Mouse (Mus musculus) G1E (cell line): ENCODE results near the gene Tas2r138. TPM values are rescaled to one million over a fixed set of nuclear protein-coding genes. Genes with fewer than 3 reads are reported as not detected.

ENCODE experiments used
- ATAC-seq: 2 replicates; pipeline ENCODE4 v1.8.0; 2016; ENCODE audit warnings: mild to moderate bottlenecking; ENCODE audit not compliant: insufficient number of reproducible peaks, poor library complexity, low FRiP score, severe bottlenecking; ENCODE audit errors: extremely low read depth
- DNase-seq: peaks from one replicate; pipeline ENCODE4 v3.0.0; 2012; ENCODE audit warnings: low spot score
- H3K27me3 ChIP-seq: 2 replicates; pipeline ENCODE4 v1.6.1; 2012; ENCODE audit warnings: mild to moderate bottlenecking, low read length, inconsistent platforms; ENCODE audit not compliant: insufficient read depth
- H3K36me3 ChIP-seq: replicated peaks from 2 replicates; pipeline ENCODE3; 2012; ENCODE audit warnings: mild to moderate bottlenecking, inconsistent platforms
- H3K4me1 ChIP-seq: 2 replicates; pipeline ENCODE4 v1.6.1; 2012; ENCODE audit warnings: low read depth, low read length, inconsistent platforms, mixed read lengths; ENCODE audit not compliant: insufficient read depth
- H3K4me3 ChIP-seq: 2 replicates; pipeline ENCODE4 v1.5.1; 2012; ENCODE audit warnings: low read depth, mild to moderate bottlenecking, inconsistent platforms, low read length, moderate library complexity, mixed read lengths
- H3K9me3 ChIP-seq: replicated peaks from 2 replicates; pipeline ENCODE4 v1.6.1; 2012; ENCODE audit warnings: inconsistent platforms
- CTCF ChIP-seq: IDR thresholded peaks from 2 replicates; pipeline ENCODE4 v1.5.1; 2012; ENCODE audit warnings: low read depth, low read length, inconsistent platforms, mixed read lengths
- GATA1 ChIP-seq: IDR thresholded peaks from 2 replicates; pipeline ENCODE4 v1.6.1; 2012; ENCODE audit warnings: borderline replicate concordance, low read length, inconsistent platforms, mixed read lengths
- GATA2 ChIP-seq: IDR thresholded peaks from 2 replicates; pipeline ENCODE4 v1.6.1; 2012; ENCODE audit warnings: low read depth, low read length, inconsistent platforms, borderline replicate concordance
- POLR2AphosphoS5 ChIP-seq: IDR thresholded peaks from 2 replicates; pipeline ENCODE4 v1.6.1; 2012; ENCODE audit warnings: low read depth, low read length, inconsistent platforms; ENCODE audit not compliant: insufficient replicate concordance
- TAL1 ChIP-seq: conservative IDR thresholded peaks from 2 replicates; pipeline ENCODE4 v1.6.1; 2012; ENCODE audit warnings: low read depth, low read length, inconsistent platforms, mixed read lengths
- polyA plus RNA-seq: library from polyadenylated mRNA; stranded (reverse); fragments of >175 nt; gene quantifications from 2 replicates; pipeline ENCODE4 v1.2.3, GENCODE M21; 2012
- total RNA-seq, 2 experiments: library from RNA; stranded (forward) in 1 of 2; stranded (reverse) in 1 of 2; fragments of 200-1000 nt in 1 of 2; fragments of >200 nt in 1 of 2; fragmentation: Nextera tagmentation in 1 of 2; gene quantifications; 2 replicates each; pipeline ENCODE4 v1.2.3; 2014 to 2017

Tas2r138 gene
- total and polyA plus RNA-seq, 3 experiments, result not detected

- H3K9me3 ChIP-seq, result no peaks in the 10 kb centered on the region
- H3K4me1 ChIP-seq, result no peaks in the 10 kb centered on the region
- H3K36me3 ChIP-seq, result no peaks in the 10 kb centered on the region
- no peak overlapping the region for H3K4me3 ChIP-seq
- H3K27me3 ChIP-seq, result no peaks in the 10 kb centered on the region
- ATAC-seq (no peak), DNase-seq (no peak)
- TF ChIP-seq GATA2 (no peak), GATA1 (no peak), TAL1 (no peak), CTCF (no peak), POLR2AphosphoS5 (no peak)
Observed at GRCm38 (mm10) chr6:40594804-40595550, 18.1 kb downstream of the Tas2r138 start.

- TF ChIP-seq CTCF, result no peak
- no peak for TF ChIP-seq GATA1
- no peak for TF ChIP-seq GATA2
- TF ChIP-seq TAL1, result no peak
- TF ChIP-seq POLR2AphosphoS5, result no peak
- ATAC-seq (no peak), DNase-seq (no peak)
- Histone ChIP-seq H3K4me3 (no peak overlapping the region), H3K36me3 (no peaks in the 10 kb centered on the region), H3K27me3 (no peaks in the 10 kb centered on the region), H3K4me1 (no peaks in the 10 kb centered on the region), H3K9me3 (no peaks in the 10 kb centered on the region)
Observed at GRCm38 (mm10) chr6:40588346-40588745, 24.8 kb downstream of the Tas2r138 start.

GRCm38 (mm10) chr6:40585645-40586044 lies 27.5 kb downstream of the Tas2r138 start, which contains the start of gene Clec5a:
Gene Clec5a, minus strand, starts transcription at chr6:40585821.
- no peaks in the 10 kb centered on the region for H3K9me3 ChIP-seq
- no peak within 1 kb of the TSS for H3K4me3 ChIP-seq
- DNase-seq, result no peak
- no peak for ATAC-seq
- TF ChIP-seq POLR2AphosphoS5, result no peak
- TF ChIP-seq TAL1, result no peak
- TF ChIP-seq GATA2, result no peak
- no peak for TF ChIP-seq CTCF
- TF ChIP-seq GATA1, result no peak
- no peaks in the 10 kb centered on the region for H3K36me3 ChIP-seq
- no peaks in the 10 kb centered on the region for H3K27me3 ChIP-seq
- no peaks in the 10 kb centered on the region for H3K4me1 ChIP-seq

- H3K36me3 ChIP-seq, result no peaks in the 10 kb centered on the region
- no peak for ATAC-seq
- no peak overlapping the region for H3K4me3 ChIP-seq
Observed at GRCm38 (mm10) chr6:40584336-40584735, 28.8 kb downstream of the Tas2r138 start.

GRCm38 (mm10) chr6:40576305-40576704 lies 36.8 kb downstream of the Tas2r138 start:
- ATAC-seq (no peak), DNase-seq (no peak)
- Histone ChIP-seq H3K9me3 (no peaks in the 10 kb centered on the region), H3K27me3 (no peaks in the 10 kb centered on the region; the same call in 1 of the 2 replicates), H3K4me3 (no peak overlapping the region), H3K4me1 (no peaks in the 10 kb centered on the region), H3K36me3 (no peaks in the 10 kb centered on the region)
- TF ChIP-seq POLR2AphosphoS5 (no peak), TAL1 (no peak), GATA2 (no peak), CTCF (no peak), GATA1 (no peak)

More at GRCm38 (mm10) chr6:40584336-40584735, 28.8 kb downstream of the Tas2r138 start:
- DNase-seq, result no peak
- Histone ChIP-seq H3K27me3 (no peaks in the 10 kb centered on the region), H3K4me1 (no peaks in the 10 kb centered on the region), H3K9me3 (no peaks in the 10 kb centered on the region)
- TF ChIP-seq TAL1, result no peak
- TF ChIP-seq GATA1, result no peak

GRCm38 (mm10) chr6:40573618-40574017 lies 39.5 kb downstream of the Tas2r138 start:
- Histone ChIP-seq H3K36me3 (no peaks in the 10 kb centered on the region), H3K4me3 (no peak overlapping the region), H3K27me3 (peaks cover 5% of the 10 kb centered on the region; the same call in 1 of the 2 replicates), H3K9me3 (no peaks in the 10 kb centered on the region), H3K4me1 (no peaks in the 10 kb centered on the region)
- DNase-seq (no peak), ATAC-seq (no peak)
- no peak for TF ChIP-seq TAL1
- no peak for TF ChIP-seq CTCF
- no peak for TF ChIP-seq GATA2
- no peak for TF ChIP-seq GATA1
- TF ChIP-seq POLR2AphosphoS5, result no peak

GRCm38 (mm10) chr6:40569187-40569586 lies 43.9 kb downstream of the Tas2r138 start, which contains the start of gene Olfr460:
Gene Olfr460, plus strand, starts transcription at chr6:40569487.
- DNase-seq (no peak), ATAC-seq (no peak)
- TF ChIP-seq TAL1 (no peak), GATA2 (no peak), GATA1 (no peak)
- Histone ChIP-seq H3K27me3 (peaks cover 5% of the 10 kb centered on the region; the same call in 1 of the 2 replicates), H3K9me3 (no peaks in the 10 kb centered on the region), H3K4me1 (no peaks in the 10 kb centered on the region), H3K36me3 (no peaks in the 10 kb centered on the region), H3K4me3 (no peak within 1 kb of the TSS)

Other genes starting within 250 kb of the Tas2r138 start
- gene E330009J07Rik, start 177.2 kb downstream of the Tas2r138 start, total RNA-seq (2014; fragmentation: Nextera tagmentation), result 0.19 and 3.4 TPM in 2 replicates
- gene E330009J07Rik, start 177.2 kb downstream of the Tas2r138 start, total RNA-seq (2017), result 1.6 and 2.0 TPM in 2 replicates
- 0.28 and 0.37 TPM in 2 replicates for gene E330009J07Rik, start 177.2 kb downstream of the Tas2r138 start, polyA plus RNA-seq
- gene Wee2, start 174.2 kb downstream of the Tas2r138 start, total RNA-seq (2014; fragmentation: Nextera tagmentation), result not detected in 2 replicates
- gene Wee2, start 174.2 kb downstream of the Tas2r138 start, total RNA-seq (2017), result 0.16 TPM in 1 of 2 replicates, not detected in the other
- gene Wee2, start 174.2 kb downstream of the Tas2r138 start, polyA plus RNA-seq, result not detected in 2 replicates
- gene Ssbp1, start 142.0 kb downstream of the Tas2r138 start, total RNA-seq (2014; fragmentation: Nextera tagmentation), result 79.1 and 106 TPM in 2 replicates
- 63.5 and 90.5 TPM in 2 replicates for gene Ssbp1, start 142.0 kb downstream of the Tas2r138 start, total RNA-seq (2017)
- gene Ssbp1, start 142.0 kb downstream of the Tas2r138 start, polyA plus RNA-seq, result 11.0 and 14.6 TPM in 2 replicates
- not detected in 2 replicates for gene Tas2r137, start 122.1 kb downstream of the Tas2r138 start, total RNA-seq (2014; fragmentation: Nextera tagmentation)
- 0.17 TPM in 1 of 2 replicates, not detected in the other for gene Tas2r137, start 122.1 kb downstream of the Tas2r138 start, total RNA-seq (2017)
- not detected in 2 replicates for gene Tas2r137, start 122.1 kb downstream of the Tas2r138 start, polyA plus RNA-seq
- not detected in 2 replicates for gene Tas2r108, start 119.8 kb downstream of the Tas2r138 start, total RNA-seq (2014; fragmentation: Nextera tagmentation)
- gene Tas2r108, start 119.8 kb downstream of the Tas2r138 start, total RNA-seq (2017), result 0.22 TPM in 1 of 2 replicates, not detected in the other
- not detected in 2 replicates for gene Tas2r108, start 119.8 kb downstream of the Tas2r138 start, polyA plus RNA-seq
- gene Prss37, start 93.8 kb downstream of the Tas2r138 start, total RNA-seq (2014; fragmentation: Nextera tagmentation), result not detected in 2 replicates
- not detected in 2 replicates for gene Prss37, start 93.8 kb downstream of the Tas2r138 start, total RNA-seq (2017)
- gene Prss37, start 93.8 kb downstream of the Tas2r138 start, polyA plus RNA-seq, result not detected in 2 replicates
- not detected in 2 replicates for gene Olfr461, start 58.3 kb downstream of the Tas2r138 start, total RNA-seq (2014; fragmentation: Nextera tagmentation)
- gene Olfr461, start 58.3 kb downstream of the Tas2r138 start, total RNA-seq (2017), result 0.16 and 0.29 TPM in 2 replicates
- not detected in 2 replicates for gene Olfr461, start 58.3 kb downstream of the Tas2r138 start, polyA plus RNA-seq
- gene Olfr460, start 43.8 kb downstream of the Tas2r138 start, total RNA-seq (2014; fragmentation: Nextera tagmentation), result not detected in 2 replicates
- gene Olfr460, start 43.8 kb downstream of the Tas2r138 start, total RNA-seq (2017), result 0.05 and 0.29 TPM in 2 replicates
- gene Olfr460, start 43.8 kb downstream of the Tas2r138 start, polyA plus RNA-seq, result not detected in 2 replicates
- not detected in 2 replicates for gene Clec5a, start 27.5 kb downstream of the Tas2r138 start, total RNA-seq (2014; fragmentation: Nextera tagmentation)
- 0.06 and 0.16 TPM in 2 replicates for gene Clec5a, start 27.5 kb downstream of the Tas2r138 start, total RNA-seq (2017)
- not detected in 2 replicates for gene Clec5a, start 27.5 kb downstream of the Tas2r138 start, polyA plus RNA-seq
- gene Mgam, start 15.5 kb upstream of the Tas2r138 start, total RNA-seq (2014; fragmentation: Nextera tagmentation), result not detected in 2 replicates
- gene Mgam, start 15.5 kb upstream of the Tas2r138 start, total RNA-seq (2017), result 0.05 TPM in 1 of 2 replicates, not detected in the other
- not detected in 2 replicates for gene Mgam, start 15.5 kb upstream of the Tas2r138 start, polyA plus RNA-seq